Mouse (Mus musculus): ENCODE measurements around the gene Ppif. TPM values are rescaled to one million over a fixed set of nuclear protein-coding genes. Genes with fewer than 3 reads are reported as not detected.
A peak's percentile ranks its signal among the peaks of the same experiment; 100 is the strongest.

Ppif gene
- polyA plus RNA-seq, 1 experiment from 2014 or later: 29.2 TPM

DNA sequence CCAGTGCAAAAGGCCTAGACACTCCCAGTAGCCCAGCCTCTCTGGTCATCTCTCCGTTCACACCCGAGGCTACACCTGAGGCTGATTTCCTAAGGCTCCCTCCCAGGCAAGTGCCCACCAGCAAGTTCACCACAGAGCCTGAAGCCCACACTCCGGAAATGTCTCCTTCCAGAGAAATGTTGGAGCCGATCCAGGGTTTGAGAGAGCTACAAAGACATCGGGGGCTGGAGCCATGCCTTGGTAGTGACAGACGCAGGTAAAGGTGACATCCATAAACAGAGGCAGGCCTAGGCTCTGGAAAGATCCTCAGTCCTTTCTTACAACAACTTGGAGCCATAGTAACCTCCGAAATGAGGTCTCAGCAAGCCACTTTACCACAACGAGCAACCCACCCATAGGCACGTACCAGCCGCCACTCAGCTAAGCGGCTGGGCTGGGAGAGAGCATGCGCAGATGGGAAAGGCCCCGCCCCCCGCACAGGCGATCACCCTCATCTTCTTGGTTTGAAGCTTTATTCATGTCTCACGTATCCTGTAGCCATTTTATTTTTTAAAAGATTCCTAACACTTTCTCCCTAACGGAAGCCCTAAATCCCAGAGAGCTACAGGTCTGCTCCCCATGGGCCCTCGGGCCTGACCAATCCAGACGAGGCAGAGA is 28.5 kb upstream of the Ppif start:
- Histone ChIP-seq H3K4me2 (no peak overlapping the region), H3K36me3 (peaks cover 74% of the 10 kb centered on the region), H3K9me3 (no peaks in the 10 kb centered on the region), H3K27ac (no peak overlapping the region), H3K9ac (replicated peaks) (no peak overlapping the region), H3K4me1 (replicated peaks) (no peaks in the 10 kb centered on the region), H3K4me3 (replicated peaks) (no peak overlapping the region), H3K27me3 (no peaks in the 10 kb centered on the region)
- WGBS: 75% methylated on average over 19 of the region's 19 CpGs
- no peak for ATAC-seq (ENCODE audit: insufficient number of reproducible peaks, insufficient read depth, low FRiP score, low TSS enrichment, low read depth)

DNA sequence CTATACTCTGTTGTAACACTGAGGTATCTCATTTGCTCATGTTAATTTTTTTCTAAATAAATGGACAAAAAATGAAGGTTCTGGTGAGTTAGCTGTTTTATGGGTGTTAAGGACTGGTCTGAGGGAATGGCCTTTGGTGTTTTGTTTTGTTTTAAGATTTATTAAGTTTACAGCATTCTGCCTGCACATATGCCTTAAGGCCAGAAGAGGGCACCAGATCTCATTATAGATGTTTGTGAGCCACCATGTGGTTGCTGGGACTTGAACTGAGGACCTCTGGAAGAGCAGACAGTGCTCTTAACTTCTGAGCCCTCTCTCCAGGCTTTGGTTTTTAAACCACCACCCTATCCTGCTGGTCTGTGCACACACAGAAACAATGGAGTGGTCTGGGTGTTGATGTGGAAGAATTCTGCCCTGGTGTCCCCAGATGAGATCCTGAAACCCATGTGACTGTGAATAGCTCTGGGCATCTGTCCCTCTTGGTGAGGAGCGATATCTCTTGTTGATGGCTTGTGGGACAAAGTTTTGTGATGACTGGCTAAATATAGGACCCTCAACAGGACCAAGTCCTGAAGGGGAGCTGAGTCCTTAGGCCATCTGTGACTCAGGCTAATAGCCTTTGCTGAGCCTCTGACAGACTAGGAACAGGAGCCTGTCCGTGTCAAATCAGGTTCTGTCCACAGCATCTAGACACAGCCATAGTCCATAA is 27.1 kb upstream of the Ppif start:
- no peak overlapping the region for H3K27ac ChIP-seq
- 83% methylated on average over 2 of the region's 2 CpGs for WGBS

DNA sequence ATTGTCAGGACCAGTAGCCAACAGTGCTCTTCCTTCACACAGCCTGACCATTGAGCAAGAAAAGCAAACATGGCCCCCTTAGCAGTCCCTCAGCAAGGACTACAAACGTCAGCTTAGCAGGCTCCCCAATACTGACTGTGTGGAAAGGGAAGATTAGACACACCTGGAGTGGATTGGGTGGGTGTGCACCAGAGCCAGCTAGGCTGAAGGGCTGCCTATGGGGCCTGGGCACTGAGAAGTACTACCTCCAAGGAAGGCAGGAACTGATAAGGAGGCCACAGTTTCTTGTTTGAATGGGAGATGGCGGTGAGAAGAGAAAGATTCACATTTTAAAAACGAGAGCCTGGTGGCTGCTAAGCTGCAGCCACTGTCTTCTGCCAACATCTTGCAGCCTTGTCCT is 26.4 kb upstream of the Ppif start:
- Histone ChIP-seq H3K4me3 (replicated peaks) (no peak overlapping the region), H3K4me1 (replicated peaks) (no peaks in the 10 kb centered on the region), H3K9me3 (no peaks in the 10 kb centered on the region), H3K27ac (no peak overlapping the region), H3K36me3 (peaks cover 53% of the 10 kb centered on the region), H3K9ac (replicated peaks) (no peak overlapping the region), H3K4me2 (no peak overlapping the region), H3K27me3 (no peaks in the 10 kb centered on the region)
- 77% methylated on average over 3 of the region's 3 CpGs for WGBS
- no peak for ATAC-seq (ENCODE audit: insufficient number of reproducible peaks, insufficient read depth, low FRiP score, low TSS enrichment, low read depth)

More for the DNA sequence above, 27.1 kb upstream of the Ppif start:
- Histone ChIP-seq H3K27me3 (no peaks in the 10 kb centered on the region), H3K4me3 (replicated peaks) (no peak overlapping the region), H3K9me3 (no peaks in the 10 kb centered on the region), H3K9ac (replicated peaks) (no peak overlapping the region), H3K4me2 (no peak overlapping the region), H3K4me1 (replicated peaks) (no peaks in the 10 kb centered on the region), H3K36me3 (peaks cover 60% of the 10 kb centered on the region)
- ATAC-seq (ENCODE audit: insufficient number of reproducible peaks, insufficient read depth, low FRiP score, low TSS enrichment, low read depth): no peak

DNA sequence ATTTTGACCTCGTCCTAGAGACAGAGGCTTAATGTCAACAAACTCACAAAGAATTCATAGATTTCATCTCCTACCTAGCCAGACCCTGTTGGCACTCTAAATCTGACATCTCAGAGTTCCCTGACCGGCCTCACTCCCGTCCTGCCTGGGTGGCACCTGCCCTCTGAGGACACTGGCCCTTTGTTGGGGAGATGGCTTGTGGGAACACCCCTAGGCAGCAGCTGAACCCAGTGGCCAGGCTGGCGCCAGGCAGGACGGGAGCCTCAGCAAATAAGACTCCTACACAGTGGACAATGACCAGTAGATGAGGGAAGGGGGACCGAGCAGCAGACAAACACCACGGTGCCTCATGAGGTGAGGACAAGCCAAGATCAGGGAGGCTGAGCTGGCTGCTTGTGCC is 14.3 kb upstream of the Ppif start:
- H3K9ac ChIP-seq (replicated peaks): no peak overlapping the region
- no peak overlapping the region for H3K4me3 ChIP-seq (replicated peaks)
- H3K4me2 ChIP-seq: no peak overlapping the region
- H3K36me3 ChIP-seq: no peaks in the 10 kb centered on the region
- H3K4me1 ChIP-seq (replicated peaks): no peaks in the 10 kb centered on the region
- no peak overlapping the region for H3K27ac ChIP-seq
- 79% methylated on average over 7 of the region's 7 CpGs for WGBS
- no peaks in the 10 kb centered on the region for H3K9me3 ChIP-seq
- ATAC-seq (ENCODE audit: insufficient number of reproducible peaks, insufficient read depth, low FRiP score, low TSS enrichment, low read depth): no peak
- no peaks in the 10 kb centered on the region for H3K27me3 ChIP-seq

DNA sequence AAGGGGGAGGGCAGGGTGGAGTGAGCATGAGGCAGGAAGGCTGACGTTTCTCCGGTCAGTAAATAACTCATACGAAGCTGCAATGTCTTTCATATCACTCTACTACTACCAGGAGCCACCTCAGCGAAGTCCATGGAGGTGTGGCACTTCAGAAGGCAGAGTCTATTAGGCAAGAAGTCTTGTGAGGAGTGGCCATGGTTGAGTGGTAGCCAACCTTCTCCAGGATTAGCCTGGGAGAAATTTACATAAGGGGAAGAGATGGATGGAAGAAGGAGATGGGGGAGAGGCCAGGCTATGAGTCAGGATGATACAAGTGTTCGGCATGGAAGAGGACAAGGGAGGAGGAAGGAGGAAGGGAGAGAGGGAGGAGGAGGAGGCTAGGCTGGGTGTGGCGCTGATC is 11.9 kb upstream of the Ppif start:
- Histone ChIP-seq H3K4me1 (replicated peaks) (peaks cover 11% of the 10 kb centered on the region; the same call in 1 of the 2 replicates), H3K27ac (no peak overlapping the region), H3K9me3 (no peaks in the 10 kb centered on the region), H3K27me3 (no peaks in the 10 kb centered on the region), H3K4me3 (replicated peaks) (no peak overlapping the region), H3K9ac (replicated peaks) (no peak overlapping the region), H3K36me3 (no peaks in the 10 kb centered on the region), H3K4me2 (no peak overlapping the region)
- WGBS: 81% methylated on average over 6 of the region's 6 CpGs
- no peak for ATAC-seq (ENCODE audit: insufficient number of reproducible peaks, insufficient read depth, low FRiP score, low TSS enrichment, low read depth)

DNA sequence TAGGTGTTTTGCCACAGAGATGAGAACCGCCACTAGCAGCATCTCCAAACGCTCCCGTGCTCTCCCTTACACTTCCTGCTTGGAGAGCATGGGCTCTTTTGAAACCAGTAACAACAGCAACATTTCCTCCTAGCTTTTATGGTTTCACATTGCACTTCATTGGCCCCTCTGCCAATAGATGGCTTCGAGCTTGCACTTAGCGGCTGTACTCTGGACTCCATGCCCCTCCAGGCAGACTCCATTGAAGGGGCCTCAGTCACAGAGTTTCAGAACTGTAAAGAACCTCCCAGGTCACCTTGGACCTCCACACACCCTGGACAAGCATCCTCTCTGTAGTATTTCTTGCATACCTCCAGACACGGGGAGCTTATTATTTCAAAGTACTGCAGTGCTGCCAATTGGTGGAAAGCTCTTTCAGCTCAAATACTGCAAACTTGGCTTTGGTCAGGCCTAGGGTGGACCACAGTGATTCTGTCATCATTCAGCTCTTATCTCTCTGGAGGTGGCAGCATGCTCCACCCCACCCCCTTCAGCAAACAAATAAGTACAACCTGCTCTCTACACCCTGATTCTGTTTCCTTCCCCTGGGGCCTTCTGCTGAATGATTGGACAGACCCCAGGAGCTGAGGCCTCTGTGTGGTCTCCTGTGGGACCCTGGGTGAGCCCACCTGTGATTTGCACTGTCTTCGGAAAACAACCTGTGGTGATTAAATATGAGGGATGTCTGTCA is 7.6 kb upstream of the Ppif start:
- no peaks in the 10 kb centered on the region for H3K27me3 ChIP-seq
- H3K9ac ChIP-seq (replicated peaks): no peak overlapping the region
- H3K4me2 ChIP-seq: no peak overlapping the region
- H3K9me3 ChIP-seq: no peaks in the 10 kb centered on the region
- no peaks in the 10 kb centered on the region for H3K36me3 ChIP-seq
- H3K4me3 ChIP-seq (replicated peaks): no peak overlapping the region
- H3K4me1 ChIP-seq (replicated peaks): peaks cover 11% of the 10 kb centered on the region; the same call in 1 of the 2 replicates
- H3K27ac ChIP-seq: no peak overlapping the region
- 66% methylated on average over 7 of the region's 7 CpGs for WGBS
- no peak for ATAC-seq (ENCODE audit: insufficient number of reproducible peaks, insufficient read depth, low FRiP score, low TSS enrichment, low read depth)

DNA sequence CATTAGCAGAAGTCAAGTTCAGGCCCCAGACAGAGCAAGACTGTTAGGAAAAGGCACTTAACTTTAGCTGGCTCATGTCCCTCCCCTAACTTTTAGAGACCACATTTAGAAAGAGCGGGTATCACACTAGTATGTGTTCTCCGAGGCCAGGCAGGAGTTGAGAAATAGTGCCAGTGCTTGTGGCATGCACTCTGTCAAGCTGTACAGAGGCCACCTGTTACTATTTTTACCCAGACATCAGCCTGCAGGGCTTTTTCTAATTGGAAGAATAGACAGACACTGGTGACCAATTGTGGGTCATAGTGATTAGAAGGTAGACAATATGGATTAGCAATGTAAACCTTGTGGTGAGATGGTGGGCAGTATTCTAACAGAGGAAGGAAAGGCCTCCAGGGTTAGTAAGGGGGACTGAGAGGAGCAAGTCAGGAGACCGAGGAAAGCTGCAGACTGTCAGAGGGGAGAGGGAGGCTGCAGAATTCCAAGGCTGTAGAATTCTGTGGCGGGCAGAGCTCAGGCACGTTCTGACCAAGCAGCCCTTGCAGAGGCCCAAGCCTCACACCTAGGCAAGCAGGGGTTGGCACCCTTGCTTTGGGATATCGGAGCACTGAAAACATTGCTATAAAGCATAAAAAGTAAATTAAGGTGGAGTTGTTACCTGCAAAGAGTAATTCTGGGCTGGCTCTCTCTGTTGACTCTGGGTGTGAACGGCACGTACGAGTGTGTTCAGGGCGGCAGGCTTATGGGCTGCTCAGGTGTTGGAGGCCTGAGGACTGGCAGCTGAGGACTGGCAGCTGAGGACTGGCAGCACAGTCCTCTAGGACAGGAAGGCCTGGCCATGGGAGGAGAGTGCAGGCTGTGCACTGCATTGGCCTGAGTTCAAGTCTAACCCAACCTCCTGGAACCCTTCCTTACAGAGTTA is 6.7 kb upstream of the Ppif start:
- Histone ChIP-seq H3K9ac (replicated peaks) (no peak overlapping the region), H3K4me2 (no peak overlapping the region), H3K4me3 (replicated peaks) (no peak overlapping the region), H3K4me1 (replicated peaks) (peaks cover 11% of the 10 kb centered on the region; the same call in 1 of the 2 replicates), H3K9me3 (no peaks in the 10 kb centered on the region), H3K27ac (no peak overlapping the region), H3K27me3 (no peaks in the 10 kb centered on the region), H3K36me3 (no peaks in the 10 kb centered on the region)
- WGBS: 77% methylated on average over 10 of the region's 10 CpGs
- no peak for ATAC-seq (ENCODE audit: insufficient number of reproducible peaks, insufficient read depth, low FRiP score, low TSS enrichment, low read depth)

DNA sequence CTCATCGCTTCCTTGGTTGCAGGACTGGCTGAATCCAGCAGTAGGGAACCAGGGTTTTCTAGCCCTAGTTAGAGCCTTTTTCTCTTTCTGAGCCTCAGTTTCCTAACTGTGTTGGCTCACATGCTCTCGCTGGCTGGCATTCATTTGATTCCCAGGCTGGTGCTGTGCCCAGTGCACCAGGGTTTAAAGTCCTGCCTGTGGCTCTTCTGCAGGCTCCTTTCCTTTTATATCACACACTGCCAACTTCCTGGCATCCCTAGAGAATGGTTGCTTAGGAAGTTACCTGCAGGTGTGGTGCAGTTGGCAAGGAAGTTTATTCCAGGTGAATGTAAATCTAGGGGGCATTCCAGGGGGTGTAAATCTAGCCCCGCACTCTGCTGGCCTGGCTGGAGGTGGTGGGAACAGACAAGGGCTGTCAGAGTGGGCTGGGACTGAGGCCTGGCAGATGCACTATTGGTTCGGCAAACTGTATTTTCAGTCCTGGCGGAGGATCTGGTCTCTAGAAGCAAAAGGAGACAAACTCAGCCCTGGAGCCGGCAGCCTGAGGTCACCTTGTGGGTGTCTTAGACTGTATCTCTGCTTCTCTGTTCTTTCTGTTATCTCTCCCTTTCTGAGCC is 575 bp upstream of the Ppif start:
- Histone ChIP-seq H3K27me3 (no peaks in the 10 kb centered on the region), H3K4me1 (replicated peaks) (peaks cover 30% of the 10 kb centered on the region), H3K9ac (replicated peaks) (no peak overlapping the region), H3K4me2 (peak overlapping the region; percentile 95), H3K9me3 (no peaks in the 10 kb centered on the region), H3K36me3 (peaks cover 27% of the 10 kb centered on the region), H3K27ac (peak overlapping the region; percentile 29; the same call in 1 of the 2 replicates), H3K4me3 (replicated peaks) (peak overlapping the region; percentile 93)
- peak; percentile 7; the same call in 1 of the 2 replicates for ATAC-seq (ENCODE audit: insufficient number of reproducible peaks, insufficient read depth, low FRiP score, low TSS enrichment, low read depth)
- 70% methylated on average over 6 of the region's 6 CpGs for WGBS

DNA sequence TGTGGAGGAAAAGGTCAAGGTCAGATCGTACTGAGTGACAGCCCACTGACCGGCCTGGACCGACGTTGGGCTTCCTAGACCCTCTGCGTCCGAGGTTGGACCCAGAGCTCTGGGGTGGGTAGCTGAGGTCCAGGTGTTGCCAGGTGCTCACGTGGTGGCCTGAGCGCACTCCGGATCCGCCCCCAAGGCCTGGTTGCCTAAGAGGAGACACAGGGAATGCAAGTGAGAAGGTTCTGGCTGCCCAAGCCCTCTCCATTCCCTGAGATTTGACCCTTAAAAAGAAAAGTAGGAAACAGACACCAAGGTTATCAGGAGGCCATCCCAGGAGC is 579 bp downstream of the Ppif start:
- Histone ChIP-seq H3K27ac (no peak overlapping the region; the same call in 1 of the 2 replicates), H3K27me3 (no peaks in the 10 kb centered on the region), H3K4me3 (replicated peaks) (peak overlapping the region; percentile 93), H3K9ac (replicated peaks) (peak overlapping the region; percentile 90), H3K4me2 (peak overlapping the region; percentile 95), H3K9me3 (no peaks in the 10 kb centered on the region), H3K4me1 (replicated peaks) (peaks cover 30% of the 10 kb centered on the region), H3K36me3 (peaks cover 39% of the 10 kb centered on the region)
- WGBS: under 1% methylated on average over 10 of the region's 10 CpGs
- no peak for ATAC-seq (ENCODE audit: insufficient number of reproducible peaks, insufficient read depth, low FRiP score, low TSS enrichment, low read depth)

DNA sequence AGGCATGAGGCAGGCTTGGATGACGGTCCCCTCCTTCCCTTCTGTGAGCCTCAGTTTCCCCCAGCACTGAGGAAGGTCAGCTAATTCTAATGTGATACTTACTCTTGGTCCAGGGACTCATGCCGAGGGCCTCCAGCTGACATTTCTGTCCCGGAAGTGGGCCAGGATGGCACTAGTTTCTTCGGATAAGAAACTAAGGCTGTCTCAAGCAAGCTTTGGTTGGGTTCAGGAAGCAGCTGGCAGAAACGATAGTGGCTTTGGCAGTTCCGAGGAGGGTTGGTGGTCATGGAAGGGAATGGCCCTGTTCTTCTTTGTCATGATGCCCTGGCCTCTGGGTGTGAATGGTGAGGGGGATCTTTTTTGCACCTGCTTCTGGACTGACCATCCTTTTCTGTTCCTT is 1.1 kb downstream of the Ppif start:
- Histone ChIP-seq H3K27ac (no peak overlapping the region), H3K4me3 (replicated peaks) (peak overlapping the region; percentile 93), H3K4me2 (peak overlapping the region; percentile 95), H3K4me1 (replicated peaks) (peaks cover 30% of the 10 kb centered on the region), H3K9ac (replicated peaks) (peak overlapping the region; percentile 90), H3K36me3 (peaks cover 44% of the 10 kb centered on the region), H3K9me3 (no peaks in the 10 kb centered on the region), H3K27me3 (no peaks in the 10 kb centered on the region)
- 70% methylated on average over 6 of the region's 6 CpGs for WGBS
- ATAC-seq (ENCODE audit: insufficient number of reproducible peaks, insufficient read depth, low FRiP score, low TSS enrichment, low read depth): no peak

Measured in limb, embryonic 12.5 days (tissue).